Mouse (Mus musculus): ENCODE data around the gene Npas2. TPM values are rescaled to one million over a fixed set of nuclear protein-coding genes. Genes with fewer than 3 reads are reported as not detected.

Gene Npas2
- polyA plus RNA-seq (2012; rRNA removed), result 1.8 and 2.0 TPM in 2 replicates

DNA sequence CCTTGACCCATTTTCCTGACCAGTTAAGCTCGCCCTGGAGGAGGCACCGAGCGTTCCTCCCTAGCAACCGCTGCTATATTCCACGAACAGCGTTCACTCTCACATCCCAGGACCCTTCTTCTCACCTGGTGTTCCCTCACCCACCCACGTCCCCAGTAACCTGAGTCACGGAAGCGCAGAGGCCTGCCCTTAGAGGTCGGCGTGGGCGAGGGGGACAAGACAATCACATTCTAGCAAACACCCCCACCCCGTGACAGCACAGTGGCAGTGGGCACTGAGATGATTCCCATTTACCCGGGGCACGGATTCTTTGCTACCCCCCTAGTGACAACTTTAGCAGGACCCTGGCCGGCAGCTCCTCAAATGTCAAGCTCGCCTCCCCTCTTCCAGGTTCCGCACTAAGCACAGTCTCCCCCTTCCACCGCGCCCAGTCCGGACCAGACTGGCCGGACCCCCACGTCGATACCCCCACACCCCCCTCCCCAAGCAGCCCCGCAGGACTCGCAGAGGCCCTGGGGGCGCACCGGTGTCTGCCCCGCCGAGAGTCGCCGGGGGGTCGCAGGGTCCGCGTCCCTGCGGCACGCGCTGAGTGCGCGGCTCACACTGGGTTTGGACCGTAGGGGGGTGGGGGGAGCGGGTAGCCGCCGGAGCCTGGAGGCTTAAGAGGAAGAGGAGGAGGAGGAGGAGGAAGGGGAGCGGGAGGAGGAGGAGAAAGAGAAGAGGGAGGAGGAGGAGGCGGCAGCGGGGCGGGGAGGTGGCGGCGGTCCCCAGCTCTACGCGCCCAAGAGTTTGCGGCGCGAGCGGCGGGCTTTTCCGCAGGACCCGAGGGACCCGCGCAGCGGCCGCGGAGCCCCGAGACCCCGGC lies at the start of gene Npas2:
TSS of gene Npas2 (plus strand) at position 735 of the 865 bp plus-strand sequence.
- H3K27me3 ChIP-seq (ENCODE audit: control insufficient read depth, insufficient read depth, low read length), result no peaks in the 10 kb centered on the region; the same call in 1 of the 2 replicates
- H3K4me3 ChIP-seq (replicated peaks; ENCODE audit: insufficient read depth, low read depth, low read length), result peak within 1 kb of the TSS; percentile 62
- no peak within 1 kb of the TSS for H3K27ac ChIP-seq (ENCODE audit: insufficient read depth, low read length)
- TF ChIP-seq CTCF (IDR thresholded peaks at IDR 0.05; ENCODE audit: borderline replicate concordance, insufficient read depth, low read depth, low read length) (no peak), POLR2A (IDR thresholded peaks at IDR 0.05; ENCODE audit: borderline replicate concordance, insufficient read depth, low read length) (no peak)
- under 1% methylated on average over 61 of the region's 66 CpGs for WGBS
- H3K4me1 ChIP-seq (ENCODE audit: control insufficient read depth, insufficient read depth, low read length), result no peaks in the 10 kb centered on the region
- peak in 1 of 2 experiments; percentile 37 for DNase-seq

DNA sequence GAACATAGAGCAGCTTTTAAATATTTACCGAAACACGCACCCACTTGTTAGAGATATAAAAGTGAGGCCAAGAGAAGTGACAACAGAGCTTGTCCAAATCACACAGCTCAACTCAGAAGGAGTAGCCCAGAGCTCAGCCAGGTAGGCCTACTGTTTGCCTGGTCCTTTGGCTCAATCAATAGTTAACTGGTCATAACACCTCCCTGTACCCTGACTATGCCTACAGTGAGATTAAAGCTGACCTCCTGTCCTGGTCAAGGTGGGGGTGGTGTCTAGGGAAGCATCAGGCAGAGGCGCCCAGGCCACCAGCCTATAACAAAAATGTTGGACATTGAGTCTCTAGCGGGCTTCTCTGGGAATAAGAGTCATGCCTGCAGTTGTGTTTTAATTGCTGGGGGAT lies 36.8 kb upstream of the Npas2 start:
- DNase-seq, result no peak
- no peak for TF ChIP-seq POLR2A (IDR thresholded peaks at IDR 0.05; ENCODE audit: borderline replicate concordance, insufficient read depth, low read length)
- TF ChIP-seq CTCF (IDR thresholded peaks at IDR 0.05; ENCODE audit: borderline replicate concordance, insufficient read depth, low read depth, low read length), result no peak
- 96% methylated on average over 4 of the region's 4 CpGs for WGBS

DNA sequence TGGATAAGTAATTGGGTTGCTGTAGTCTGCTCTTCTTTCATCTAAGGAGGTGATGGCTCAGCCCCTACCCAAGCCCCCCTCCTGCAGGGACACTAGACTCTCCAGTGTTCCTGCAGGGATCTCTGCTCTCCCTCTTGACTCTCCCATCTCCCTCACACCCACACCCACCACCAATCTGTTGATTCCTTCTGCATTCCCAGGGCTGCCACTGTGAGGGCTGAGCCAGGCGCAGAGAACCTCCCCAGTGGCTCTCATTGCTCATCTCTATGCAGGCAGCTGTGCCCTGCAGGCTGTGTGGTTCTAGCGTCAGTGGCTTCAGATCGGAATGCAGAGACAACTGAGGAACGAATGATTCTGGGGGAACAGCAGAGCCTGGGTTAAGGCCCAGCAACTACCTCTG lies 33.4 kb upstream of the Npas2 start:
- H3K27me3 ChIP-seq (ENCODE audit: control insufficient read depth, insufficient read depth, low read length), result no peaks in the 10 kb centered on the region
- 57% methylated on average over 4 of the region's 4 CpGs for WGBS
- no peak for TF ChIP-seq POLR2A (IDR thresholded peaks at IDR 0.05; ENCODE audit: borderline replicate concordance, insufficient read depth, low read length)
- TF ChIP-seq CTCF (IDR thresholded peaks at IDR 0.05; ENCODE audit: borderline replicate concordance, insufficient read depth, low read depth, low read length), result no peak
- no peak overlapping the region for H3K27ac ChIP-seq (ENCODE audit: insufficient read depth, low read length)
- no peak overlapping the region for H3K4me3 ChIP-seq (replicated peaks; ENCODE audit: insufficient read depth, low read depth, low read length)
- no peak for DNase-seq
- no peaks in the 10 kb centered on the region; the same call in 1 of the 2 replicates for H3K4me1 ChIP-seq (ENCODE audit: control insufficient read depth, insufficient read depth, low read length)

More for the DNA sequence above, 36.8 kb upstream of the Npas2 start:
- Histone ChIP-seq H3K4me1 (ENCODE audit: control insufficient read depth, insufficient read depth, low read length) (no peaks in the 10 kb centered on the region), H3K27ac (ENCODE audit: insufficient read depth, low read length) (no peak overlapping the region), H3K27me3 (ENCODE audit: control insufficient read depth, insufficient read depth, low read length) (no peaks in the 10 kb centered on the region), H3K4me3 (replicated peaks; ENCODE audit: insufficient read depth, low read depth, low read length) (no peak overlapping the region)

DNA sequence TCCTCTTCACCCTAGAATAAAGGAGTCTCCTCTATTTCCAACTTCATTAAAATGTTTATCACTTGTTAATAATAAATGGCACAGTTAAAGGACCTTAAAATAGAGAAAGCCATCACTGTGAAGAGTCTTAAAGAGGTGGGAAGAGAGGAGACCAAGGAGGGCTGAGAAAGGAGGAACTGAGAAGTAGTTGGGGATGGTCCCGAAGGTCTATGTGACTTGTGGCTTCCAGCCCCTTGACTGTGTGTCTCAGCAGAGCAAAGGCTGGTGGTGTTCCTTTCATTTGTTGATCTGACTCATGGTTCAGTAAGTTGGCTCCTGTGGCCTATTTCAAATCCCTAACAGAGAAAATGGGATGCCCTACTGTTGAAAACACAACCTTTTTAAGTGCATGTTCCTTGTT lies 30.5 kb upstream of the Npas2 start:
- Histone ChIP-seq H3K4me1 (ENCODE audit: control insufficient read depth, insufficient read depth, low read length) (no peaks in the 10 kb centered on the region; the same call in 1 of the 2 replicates), H3K27ac (ENCODE audit: insufficient read depth, low read length) (no peak overlapping the region), H3K4me3 (replicated peaks; ENCODE audit: insufficient read depth, low read depth, low read length) (no peak overlapping the region), H3K27me3 (ENCODE audit: control insufficient read depth, insufficient read depth, low read length) (no peaks in the 10 kb centered on the region)
- TF ChIP-seq CTCF (IDR thresholded peaks at IDR 0.05; ENCODE audit: borderline replicate concordance, insufficient read depth, low read depth, low read length), result no peak
- no peak for TF ChIP-seq POLR2A (IDR thresholded peaks at IDR 0.05; ENCODE audit: borderline replicate concordance, insufficient read depth, low read length)
- DNase-seq, result no peak
- WGBS, result 97% methylated on average over 1 of the region's 1 CpGs

DNA sequence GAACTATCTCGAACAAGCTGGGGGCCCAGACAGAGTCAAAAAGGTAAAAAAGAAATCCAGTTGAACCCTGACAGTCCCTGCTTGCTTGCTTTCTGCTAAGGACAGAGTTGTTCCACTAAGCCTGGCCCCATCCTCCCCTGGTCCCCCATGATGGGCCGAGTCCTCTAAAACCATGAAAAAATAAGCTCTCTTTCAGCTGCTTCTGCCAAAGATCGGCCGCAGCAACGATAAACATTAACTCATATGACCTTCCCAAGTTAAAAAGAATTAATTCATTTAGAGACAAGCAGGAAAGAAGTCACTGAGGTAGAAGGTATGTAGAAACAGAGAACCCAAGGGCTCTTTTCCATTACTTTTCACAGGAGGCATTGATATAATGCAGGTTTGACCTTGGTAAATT lies 16.8 kb upstream of the Npas2 start:
- H3K27me3 ChIP-seq (ENCODE audit: control insufficient read depth, insufficient read depth, low read length), result no peaks in the 10 kb centered on the region
- no peaks in the 10 kb centered on the region for H3K4me1 ChIP-seq (ENCODE audit: control insufficient read depth, insufficient read depth, low read length)
- no peak for TF ChIP-seq POLR2A (IDR thresholded peaks at IDR 0.05; ENCODE audit: borderline replicate concordance, insufficient read depth, low read length)
- no peak for TF ChIP-seq CTCF (IDR thresholded peaks at IDR 0.05; ENCODE audit: borderline replicate concordance, insufficient read depth, low read depth, low read length)
- no peak overlapping the region for H3K27ac ChIP-seq (ENCODE audit: insufficient read depth, low read length)
- no peak for DNase-seq
- WGBS, result 85% methylated on average over 5 of the region's 5 CpGs
- H3K4me3 ChIP-seq (replicated peaks; ENCODE audit: insufficient read depth, low read depth, low read length), result no peak overlapping the region

DNA sequence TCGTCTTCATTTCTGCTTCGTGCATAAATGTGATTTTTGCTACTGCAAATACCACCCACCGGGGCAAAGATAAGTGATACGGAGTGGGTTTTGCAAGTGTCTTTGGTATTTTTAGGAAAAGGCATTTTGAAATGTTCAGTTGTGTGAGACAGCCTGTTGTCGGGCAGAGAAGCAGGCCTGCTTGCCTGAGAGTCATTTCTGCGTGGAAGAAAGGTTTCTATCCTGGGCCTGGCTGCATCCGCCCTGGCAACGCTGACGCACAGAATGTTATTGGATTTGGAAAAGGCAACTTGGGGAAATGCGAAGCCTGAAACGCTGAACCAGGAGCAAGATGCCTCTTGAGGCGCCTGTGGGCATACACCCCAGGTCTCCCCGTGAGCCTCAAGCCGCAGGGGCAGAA lies 16.3 kb upstream of the Npas2 start:
- H3K27me3 ChIP-seq (ENCODE audit: control insufficient read depth, insufficient read depth, low read length), result no peaks in the 10 kb centered on the region
- 32% methylated on average over 14 of the region's 14 CpGs for WGBS
- H3K27ac ChIP-seq (ENCODE audit: insufficient read depth, low read length), result no peak overlapping the region
- TF ChIP-seq CTCF (IDR thresholded peaks at IDR 0.05; ENCODE audit: borderline replicate concordance, insufficient read depth, low read depth, low read length) (no peak), POLR2A (IDR thresholded peaks at IDR 0.05; ENCODE audit: borderline replicate concordance, insufficient read depth, low read length) (no peak)
- no peaks in the 10 kb centered on the region for H3K4me1 ChIP-seq (ENCODE audit: control insufficient read depth, insufficient read depth, low read length)
- no peak overlapping the region for H3K4me3 ChIP-seq (replicated peaks; ENCODE audit: insufficient read depth, low read depth, low read length)
- no peak for DNase-seq

DNA sequence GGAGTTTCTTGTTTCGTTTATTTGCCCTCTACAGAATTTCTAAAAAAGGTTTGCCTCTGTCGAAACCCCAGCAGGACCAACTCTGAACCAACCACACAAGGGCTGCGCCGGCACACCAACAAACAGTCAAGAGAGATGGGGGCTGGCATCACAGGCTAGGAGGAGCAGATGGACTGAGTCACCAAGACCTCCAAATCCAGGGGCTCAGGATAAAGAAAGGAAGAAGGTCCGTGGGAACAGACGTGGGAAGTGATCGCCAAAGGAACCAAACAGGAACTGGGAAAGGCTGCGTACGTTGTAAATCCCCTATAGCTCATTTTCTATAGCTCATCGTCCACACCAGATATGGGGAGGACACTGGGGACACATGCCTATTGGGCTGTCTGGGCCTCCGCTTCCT lies 13.7 kb upstream of the Npas2 start:
- H3K27me3 ChIP-seq (ENCODE audit: control insufficient read depth, insufficient read depth, low read length), result no peaks in the 10 kb centered on the region
- WGBS, result 95% methylated on average over 11 of the region's 11 CpGs
- no peak overlapping the region for H3K27ac ChIP-seq (ENCODE audit: insufficient read depth, low read length)
- H3K4me1 ChIP-seq (ENCODE audit: control insufficient read depth, insufficient read depth, low read length), result no peaks in the 10 kb centered on the region
- DNase-seq, result no peak
- no peak overlapping the region for H3K4me3 ChIP-seq (replicated peaks; ENCODE audit: insufficient read depth, low read depth, low read length)
- TF ChIP-seq CTCF (IDR thresholded peaks at IDR 0.05; ENCODE audit: borderline replicate concordance, insufficient read depth, low read depth, low read length), result no peak
- no peak for TF ChIP-seq POLR2A (IDR thresholded peaks at IDR 0.05; ENCODE audit: borderline replicate concordance, insufficient read depth, low read length)

DNA sequence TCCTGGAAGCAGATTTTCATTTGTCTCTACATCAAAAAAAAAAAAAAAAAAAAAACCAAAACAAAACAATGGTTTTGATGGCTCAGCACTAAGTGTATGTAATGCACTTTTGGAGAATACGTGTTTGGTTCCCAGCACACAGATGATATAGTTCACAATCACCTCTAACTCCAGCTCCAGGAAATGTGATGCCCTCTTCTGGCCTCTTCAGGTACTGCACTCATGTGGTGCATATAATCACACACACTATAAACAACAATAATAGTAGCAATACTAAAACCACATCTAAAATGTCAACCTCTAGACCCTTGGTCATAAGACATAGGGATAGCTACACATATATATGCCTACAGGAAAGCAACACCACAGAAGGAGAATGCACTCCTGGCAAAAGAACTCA lies 13.0 kb upstream of the Npas2 start:
- Histone ChIP-seq H3K4me1 (ENCODE audit: control insufficient read depth, insufficient read depth, low read length) (no peaks in the 10 kb centered on the region), H3K27me3 (ENCODE audit: control insufficient read depth, insufficient read depth, low read length) (no peaks in the 10 kb centered on the region), H3K27ac (ENCODE audit: insufficient read depth, low read length) (no peak overlapping the region), H3K4me3 (replicated peaks; ENCODE audit: insufficient read depth, low read depth, low read length) (no peak overlapping the region)
- 95% methylated on average over 1 of the region's 1 CpGs for WGBS
- TF ChIP-seq POLR2A (IDR thresholded peaks at IDR 0.05; ENCODE audit: borderline replicate concordance, insufficient read depth, low read length), result no peak
- no peak for TF ChIP-seq CTCF (IDR thresholded peaks at IDR 0.05; ENCODE audit: borderline replicate concordance, insufficient read depth, low read depth, low read length)
- DNase-seq, result no peak
